Mouse (Mus musculus): Measurements from ENCODE around the gene Ccdc116.
"Not testable (repeated sequence)": the region's sequence is repeated elsewhere in the genome, so short reads cannot be mapped to it uniquely, and the experiment has no call there.

Gene Ccdc116

GRCm38 (mm10) chr16:17146772-17147235, at the start of gene Ccdc116:
Gene Ccdc116 (minus strand): TSS chr16:17147229.
- DNase-seq (ENCODE audit: low read depth, low spot score), result peak; percentile 59

- DNase-seq (ENCODE audit: low read depth, low spot score), result no peak
These were observed 46.8 kb upstream of the Ccdc116 start for GRCm38 (mm10) chr16:17193823-17194222.

GRCm38 (mm10) chr16:17185475-17185874, 38.4 kb upstream of the Ccdc116 start:
- no peak for DNase-seq (ENCODE audit: low read depth, low spot score)

GRCm38 (mm10) chr16:17183003-17183402, 36.0 kb upstream of the Ccdc116 start:
- DNase-seq (ENCODE audit: low read depth, low spot score), result no peak

GRCm38 (mm10) chr16:17182136-17182535, 35.1 kb upstream of the Ccdc116 start:
- DNase-seq (ENCODE audit: low read depth, low spot score), result no peak

GRCm38 (mm10) chr16:17181382-17181781, 34.4 kb upstream of the Ccdc116 start:
- DNase-seq (ENCODE audit: low read depth, low spot score), result no peak

GRCm38 (mm10) chr16:17179706-17180105, 32.7 kb upstream of the Ccdc116 start:
- no peak for DNase-seq (ENCODE audit: low read depth, low spot score)

GRCm38 (mm10) chr16:17177623-17178170, 30.7 kb upstream of the Ccdc116 start:
- no peak for DNase-seq (ENCODE audit: low read depth, low spot score)

GRCm38 (mm10) chr16:17175765-17176164, 28.7 kb upstream of the Ccdc116 start:
- DNase-seq (ENCODE audit: low read depth, low spot score), result no peak

GRCm38 (mm10) chr16:17168049-17168448, 21.0 kb upstream of the Ccdc116 start:
- no peak for DNase-seq (ENCODE audit: low read depth, low spot score)

- DNase-seq (ENCODE audit: low read depth, low spot score), result no peak
These were observed 20.1 kb upstream of the Ccdc116 start for GRCm38 (mm10) chr16:17167179-17167578.

GRCm38 (mm10) chr16:17165478-17165877, 18.4 kb upstream of the Ccdc116 start:
- not testable (repeated sequence) for DNase-seq (ENCODE audit: low read depth, low spot score)

GRCm38 (mm10) chr16:17154346-17154745, 7.3 kb upstream of the Ccdc116 start:
- no peak for DNase-seq (ENCODE audit: low read depth, low spot score)

- no peak for DNase-seq (ENCODE audit: low read depth, low spot score)
These were observed 4.8 kb upstream of the Ccdc116 start for GRCm38 (mm10) chr16:17151874-17152273.

- no peak for DNase-seq (ENCODE audit: low read depth, low spot score)
These were observed 3.7 kb upstream of the Ccdc116 start for GRCm38 (mm10) chr16:17150520-17151258.

- DNase-seq (ENCODE audit: low read depth, low spot score), result no peak
These were observed 1.1 kb upstream of the Ccdc116 start for GRCm38 (mm10) chr16:17148084-17148483.

- no peak for DNase-seq (ENCODE audit: low read depth, low spot score)
These were observed 431 bp upstream of the Ccdc116 start for GRCm38 (mm10) chr16:17147391-17147929.

- no peak for DNase-seq (ENCODE audit: low read depth, low spot score)
These were observed 2.7 kb downstream of the Ccdc116 start, which contains the start of gene Ydjc for GRCm38 (mm10) chr16:17144339-17144738. Gene Ydjc (plus strand): TSS chr16:17144621.

- DNase-seq (ENCODE audit: low read depth, low spot score), result no peak
These were observed 9.7 kb downstream of the Ccdc116 start for GRCm38 (mm10) chr16:17137355-17137754.

- no peak for DNase-seq (ENCODE audit: low read depth, low spot score)
These were observed 14.2 kb downstream of the Ccdc116 start for GRCm38 (mm10) chr16:17132906-17133200.

- DNase-seq (ENCODE audit: low read depth, low spot score), result peak; percentile 88
These were observed 14.7 kb downstream of the Ccdc116 start, which contains the start of gene Sdf2l1 for GRCm38 (mm10) chr16:17132089-17132905. Gene Sdf2l1 (minus strand): TSS chr16:17132383.

All from retina, adult 2 months (tissue).